Mouse (Mus musculus) retina, postnatal 1 day (tissue): ENCODE measurements around the gene Dars2.
"Not testable (repeated sequence)": the region's sequence is repeated elsewhere in the genome, so short reads cannot be mapped to it uniquely, and the experiment has no call there.

Experiments
- DNase-seq: peaks from one replicate; pipeline ENCODE4 v3.0.0-alpha.2; 2012

The Dars2 gene

DNA sequence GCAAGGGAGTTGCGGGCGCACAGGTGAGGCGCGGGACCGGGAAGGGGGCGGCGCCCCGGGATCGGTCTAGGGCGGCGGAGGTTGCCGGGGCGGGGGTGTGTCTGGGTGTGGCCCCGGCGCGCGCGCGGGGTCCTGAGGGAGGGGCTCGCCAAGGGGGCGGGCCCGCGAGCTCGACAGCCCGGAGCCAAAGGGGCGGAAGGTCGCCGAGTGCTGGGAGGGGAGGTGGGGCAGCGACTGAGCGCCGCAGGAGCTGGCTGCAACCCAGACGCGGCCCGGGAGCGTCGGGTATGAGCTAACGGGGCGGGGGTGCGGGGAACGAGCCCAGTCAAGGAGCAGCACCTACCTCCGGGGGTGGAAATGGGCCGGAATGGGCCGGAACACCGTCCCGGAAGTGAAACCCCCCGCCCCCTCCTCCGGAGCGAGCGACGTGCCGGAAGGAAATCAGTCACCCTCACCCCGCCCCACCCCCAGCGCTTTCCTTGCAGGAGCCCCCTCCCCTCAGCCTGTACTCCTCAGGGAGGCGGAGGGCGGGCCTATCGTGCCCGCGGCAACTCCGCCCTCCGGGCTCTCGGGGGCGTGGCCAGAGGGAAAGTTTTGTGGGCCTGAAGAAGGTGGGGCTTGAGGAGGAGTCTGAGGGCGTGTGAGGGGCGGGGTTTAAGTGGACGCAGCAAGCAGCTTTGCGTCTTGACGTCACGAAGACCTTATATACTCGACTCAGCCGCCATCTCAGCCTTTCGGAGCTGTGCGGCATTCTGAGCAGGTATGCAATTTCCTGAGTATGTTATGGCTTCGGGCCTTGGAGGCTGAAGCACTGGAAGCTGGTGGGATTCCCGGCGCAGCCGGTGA lies 35.8 kb downstream of the Dars2 start, which contains the start of gene Zbtb37:
Gene Zbtb37 (minus strand): TSS at position 415 of the 846 bp plus-strand sequence.
- peak; percentile 100 for DNase-seq

- no peak for DNase-seq
Observed at GRCm38 (mm10) chr1:161033856-161034434, 36.5 kb downstream of the Dars2 start.

DNA sequence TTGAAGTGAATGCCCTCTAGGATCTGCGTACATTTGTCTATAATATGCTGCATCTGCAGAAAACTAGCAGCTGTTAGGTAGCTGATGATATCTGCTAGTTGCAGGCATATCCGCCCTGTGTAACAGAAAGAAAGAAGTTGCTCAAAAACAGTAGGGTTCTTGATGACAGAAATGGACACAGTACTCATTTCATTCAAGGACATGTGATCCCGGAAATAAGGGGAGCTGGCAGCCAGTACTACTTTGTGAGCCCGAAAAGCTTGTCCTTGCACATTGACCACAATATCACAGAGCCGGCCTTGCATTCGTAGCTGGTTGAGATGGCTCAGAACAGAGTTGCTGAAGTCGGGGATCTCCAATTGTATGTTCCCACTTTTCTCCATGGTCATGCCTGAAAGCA lies 38.1 kb downstream of the Dars2 start:
- DNase-seq = no peak

DNA sequence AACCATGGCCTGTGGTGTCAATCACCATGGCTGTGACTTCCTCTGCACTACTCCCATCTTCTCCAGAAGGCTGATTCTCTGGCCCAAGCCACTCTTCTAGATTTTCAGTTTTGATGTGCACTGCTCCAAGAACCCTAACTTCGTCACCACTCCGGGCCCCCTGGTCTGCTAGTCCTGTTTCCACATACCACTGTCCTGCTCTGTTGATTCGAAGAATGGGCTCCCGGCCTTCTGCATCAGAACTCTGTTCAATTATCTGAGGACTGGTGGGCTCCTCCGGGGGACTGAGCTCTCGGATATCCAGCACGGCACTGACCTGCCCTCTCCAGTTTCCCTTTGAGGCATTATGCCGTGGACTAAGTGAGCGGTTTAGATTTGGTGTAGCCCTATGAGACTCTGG lies 38.6 kb downstream of the Dars2 start:
- no peak for DNase-seq

DNA sequence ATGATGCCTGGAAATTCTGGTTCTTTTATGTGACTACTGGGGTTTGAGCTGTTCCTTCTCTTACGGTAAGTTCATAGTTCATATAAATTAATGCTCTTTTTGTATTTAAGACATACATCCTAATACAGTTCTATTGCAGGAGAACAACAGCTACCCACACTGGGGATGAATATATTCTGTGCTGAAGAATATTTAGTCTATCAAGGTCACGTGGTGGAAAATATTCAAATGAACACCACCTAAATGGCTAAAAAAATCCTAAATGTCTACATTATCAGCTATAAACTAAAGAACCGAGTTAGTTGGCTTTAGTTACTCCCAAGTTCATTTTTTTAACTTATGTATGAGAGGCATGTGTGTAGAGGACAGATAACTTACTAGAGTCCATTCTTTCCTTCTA lies 40.4 kb downstream of the Dars2 start:
- no peak for DNase-seq

GRCm38 (mm10) chr1:161028427-161028826 lies 42.0 kb downstream of the Dars2 start:
- DNase-seq = not testable (repeated sequence)

- no peak for DNase-seq
Observed at GRCm38 (mm10) chr1:161027196-161027595, 43.3 kb downstream of the Dars2 start.

DNA sequence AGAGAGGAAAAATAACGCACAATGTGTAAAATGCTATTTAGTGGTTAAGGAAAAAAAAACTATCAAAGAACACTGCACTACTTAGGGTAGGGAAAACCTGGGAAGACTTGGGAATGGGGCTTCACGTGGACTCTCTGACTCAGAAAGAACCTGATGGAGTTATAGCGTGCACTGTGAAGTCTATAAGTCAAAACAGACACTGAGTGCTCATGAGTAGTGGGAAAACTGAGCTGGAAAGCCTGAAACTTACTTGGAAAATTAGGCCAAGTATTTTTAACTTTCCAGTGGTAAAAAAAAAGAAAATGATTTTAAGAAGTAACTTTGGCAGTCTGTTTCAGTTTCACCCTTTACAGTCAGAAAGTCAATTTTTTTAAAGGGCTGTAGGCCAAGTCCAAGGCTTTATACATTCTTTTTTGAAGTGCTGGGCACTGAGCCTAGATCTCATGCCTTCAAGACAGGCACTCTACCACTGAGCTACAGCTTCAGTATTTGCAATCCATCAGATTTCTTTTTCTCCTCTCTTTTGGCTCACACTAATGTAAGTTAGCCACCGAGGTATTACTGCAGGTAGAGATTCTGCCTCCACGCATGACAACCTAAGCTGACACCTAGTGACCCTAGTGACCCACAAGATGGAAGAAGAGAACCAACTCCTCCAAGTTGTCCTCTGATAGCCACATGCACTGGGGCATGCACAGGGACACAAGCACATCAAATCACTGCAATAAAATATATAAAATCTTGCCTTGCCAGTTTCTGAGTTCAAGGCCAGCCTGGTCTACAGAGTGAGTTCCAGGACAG lies 44.8 kb downstream of the Dars2 start:
- no peak for DNase-seq

DNA sequence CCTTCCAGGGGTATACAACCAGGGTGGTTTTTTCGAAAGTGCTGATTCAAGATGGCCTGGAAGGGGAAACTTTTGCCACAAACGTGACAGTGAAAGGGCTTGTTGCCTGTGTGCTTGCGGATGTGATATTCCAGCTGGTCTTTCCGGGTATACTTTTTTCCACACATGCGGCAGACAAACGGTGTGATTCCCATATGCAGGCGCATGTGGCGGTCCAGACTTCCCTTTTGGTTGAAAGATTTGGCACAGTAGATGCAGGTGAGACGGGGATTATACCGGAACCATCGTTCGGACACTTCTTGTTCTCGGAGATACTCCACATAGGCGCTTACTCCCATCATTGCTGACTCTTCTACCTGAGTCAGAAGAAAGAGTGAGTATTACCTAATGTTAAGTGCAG lies 50.4 kb downstream of the Dars2 start:
- no peak for DNase-seq

GRCm38 (mm10) chr1:161016378-161016777 lies 54.1 kb downstream of the Dars2 start:
- no peak for DNase-seq

- DNase-seq = no peak
Observed at GRCm38 (mm10) chr1:161010436-161010835, 60.0 kb downstream of the Dars2 start.

- no peak for DNase-seq
Observed at GRCm38 (mm10) chr1:161008038-161008437, 62.4 kb downstream of the Dars2 start.

DNA sequence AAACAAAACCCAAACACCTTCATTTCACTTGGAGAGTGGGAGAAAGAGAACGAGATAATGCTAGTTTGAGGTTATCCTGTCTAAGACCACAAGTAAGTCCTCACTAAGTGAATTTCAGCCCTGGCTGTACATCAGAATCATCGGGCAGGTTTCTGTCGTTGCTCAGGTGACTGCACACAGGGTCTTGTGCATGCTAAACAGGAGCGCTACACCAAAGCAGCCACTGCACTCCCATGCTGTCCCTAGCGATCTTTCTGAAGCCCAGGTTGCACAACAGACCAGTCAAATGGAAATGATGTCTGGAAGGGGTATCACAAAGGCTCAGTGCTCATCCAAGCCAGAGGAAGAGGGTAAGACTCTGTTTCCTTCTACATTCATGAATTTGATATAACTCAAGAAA lies 64.0 kb downstream of the Dars2 start:
- no peak for DNase-seq

GRCm38 (mm10) chr1:161005526-161005925 lies 64.9 kb downstream of the Dars2 start:
- no peak for DNase-seq

DNA sequence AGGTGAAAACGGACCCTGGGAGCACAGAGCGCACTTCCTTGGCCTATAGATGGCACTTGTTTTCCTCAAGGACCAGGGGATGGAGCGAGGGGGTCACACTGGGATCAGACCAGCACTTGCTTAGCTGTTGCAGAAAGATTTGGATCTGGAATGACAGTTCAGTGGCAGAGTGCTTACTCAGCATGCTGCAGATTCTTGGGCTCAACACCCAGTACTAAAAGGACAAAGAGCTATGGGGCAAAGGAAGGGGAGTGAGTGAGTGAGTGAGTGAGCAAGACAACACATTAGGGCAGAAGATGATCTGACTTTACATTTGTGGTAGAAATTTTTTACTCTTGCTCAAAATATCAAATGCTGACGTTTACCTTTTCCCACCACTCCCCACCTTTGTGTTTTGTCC lies 65.5 kb downstream of the Dars2 start:
- DNase-seq = no peak

DNA sequence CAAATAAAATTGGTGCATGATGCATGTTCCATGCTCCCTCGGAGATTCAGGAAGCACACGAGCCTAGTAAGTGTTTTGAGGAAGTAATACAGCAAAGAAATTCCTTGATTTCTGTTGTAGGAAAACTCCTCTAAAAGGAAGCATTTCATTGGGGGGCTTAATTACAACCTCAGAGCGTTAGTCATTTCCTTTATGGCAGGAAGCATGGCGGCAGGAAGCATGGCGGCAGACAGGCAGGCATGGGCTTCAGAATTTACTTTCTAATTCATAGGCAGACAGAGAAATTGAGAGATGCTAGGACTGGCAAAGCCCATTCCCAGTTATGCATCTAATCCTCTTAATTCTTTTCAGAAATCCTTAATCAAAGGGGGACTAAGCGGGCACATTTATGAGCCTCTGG lies 76.6 kb downstream of the Dars2 start:
- DNase-seq = no peak
